In genomic region chr14:47668096-47668495, GRCm38 (mm10) we compare ENCODE assay signal across 20 mouse cellular contexts. TPM values are rescaled to one million over a fixed set of nuclear protein-coding genes. Genes with fewer than 3 reads are reported as not detected.
A peak's percentile ranks its signal among the peaks of the same experiment; 100 is the strongest.
DNase-seq lines count a peak whose midpoint lies in the region; ATAC-seq lines count a peak whose summit lies in the region.
"Had no signal": no experiment of that assay in that cellular context is flagged by ENCODE, and none has a peak within 500 bp of the region (broad histone marks: within the 10 kb centered on the region; RNA-seq: fewer than 3 reads in every experiment).

No protein-coding gene starts in this region.

- H3K27ac ChIP-seq in forebrain, embryonic 16.5 days (ENCODE audit: low read length) = no peak overlapping the region
- no peak overlapping the region for H3K27ac ChIP-seq in forebrain, embryonic 10.5 days
- H3K27ac ChIP-seq: embryonic facial prominence, embryonic 13.5 days; embryonic facial prominence, embryonic 15.5 days; forebrain, embryonic 12.5 days; gastrocnemius, adult 2 months had no signal

- peak; percentile 33 for ATAC-seq in forebrain, embryonic 16.5 days
- ATAC-seq in frontal cortex, adult (ENCODE audit: low TSS enrichment) = peak; percentile 27; the same call in 1 of the 2 replicates

- H3K36me3 ChIP-seq in forebrain, embryonic 16.5 days (ENCODE audit: control insufficient read depth, insufficient read depth) = no peaks in the 10 kb centered on the region; the same call in 1 of the 2 replicates
- peaks cover 88% of the 10 kb centered on the region for H3K36me3 ChIP-seq in forebrain, embryonic 10.5 days (replicated peaks)

- no peaks in the 10 kb centered on the region for H3K4me1 ChIP-seq in forebrain, embryonic 16.5 days (replicated peaks; ENCODE audit: control insufficient read depth, insufficient read depth, low read length)
- no peaks in the 10 kb centered on the region for H3K4me1 ChIP-seq in forebrain, embryonic 10.5 days
- H3K4me1 ChIP-seq: embryonic facial prominence, embryonic 13.5 days; embryonic facial prominence, embryonic 15.5 days; forebrain, embryonic 12.5 days had no signal

- H3K9me3 ChIP-seq in forebrain, embryonic 16.5 days (ENCODE audit: control insufficient read depth, low read length) = no peaks in the 10 kb centered on the region
- no peaks in the 10 kb centered on the region for H3K9me3 ChIP-seq in forebrain, embryonic 10.5 days
- H3K9me3 ChIP-seq: embryonic facial prominence, embryonic 13.5 days; embryonic facial prominence, embryonic 15.5 days; forebrain, embryonic 12.5 days had no signal

- no peak overlapping the region for H3K4me2 ChIP-seq in forebrain, embryonic 16.5 days (ENCODE audit: low read length)
- H3K4me2 ChIP-seq: embryonic facial prominence, embryonic 13.5 days; embryonic facial prominence, embryonic 15.5 days; forebrain, embryonic 12.5 days had no signal

- no peak for DNase-seq in forebrain, embryonic 10.5 days (ENCODE audit: extremely low spot score, low spot score)
- DNase-seq in frontal cortex, postnatal 36 days (ENCODE audit: low spot score in 2 of 2) = no peak
- no peak for DNase-seq in adrenal gland, adult (ENCODE audit: inconsistent age in 2 of 2, low spot score in 1 of 2)
- DNase-seq: adrenal gland, adult 8-10 months; adrenal gland, postnatal 14 days; adrenal gland, postnatal 36 days; cerebellum, adult 11 months; cerebellum, adult 18-20 months; cerebellum, adult 8-10 months; cerebellum, adult 9-11 months; cerebellum, postnatal 14 days; cerebellum, postnatal 36 days; embryo, embryonic 11 days; gastrocnemius, adult 2 months had no signal

- H3K9ac ChIP-seq in forebrain, embryonic 16.5 days (replicated peaks; ENCODE audit: low read depth, low read length) = no peak overlapping the region
- H3K9ac ChIP-seq: embryonic facial prominence, embryonic 13.5 days; embryonic facial prominence, embryonic 15.5 days; forebrain, embryonic 12.5 days had no signal

- no peak overlapping the region for H3K4me3 ChIP-seq in forebrain, embryonic 16.5 days (replicated peaks; ENCODE audit: low read length)
- H3K4me3 ChIP-seq in forebrain, embryonic 10.5 days = no peak overlapping the region
- H3K4me3 ChIP-seq: embryonic facial prominence, embryonic 13.5 days; embryonic facial prominence, embryonic 15.5 days; erythroblast, embryonic 14.5 days; forebrain, embryonic 12.5 days; gastrocnemius, adult 2 months had no signal

- H3K27me3 ChIP-seq in forebrain, embryonic 16.5 days (replicated peaks; ENCODE audit: control insufficient read depth, insufficient read depth, low read length) = no peaks in the 10 kb centered on the region
- no peaks in the 10 kb centered on the region for H3K27me3 ChIP-seq in forebrain, embryonic 10.5 days (ENCODE audit: poor library complexity, severe bottlenecking)
- H3K27me3 ChIP-seq: embryonic facial prominence, embryonic 13.5 days; embryonic facial prominence, embryonic 15.5 days; forebrain, embryonic 12.5 days had no signal

RNA-seq across cellular contexts. Expression of gene Ktn1, which starts 19.8 kb away (rescaled TPM):
- 66.0 and 69.8 TPM in 2 replicates for polyA plus RNA-seq in forebrain, embryonic 16.5 days (2015; fragmentation: Nextera tagmentation; extraction: Ambion mirVana)
- 66.5 and 68.7 TPM in 2 replicates for polyA plus RNA-seq in forebrain, embryonic 10.5 days (2016; fragmentation: Nextera tagmentation; extraction: Ambion mirVana)
